Mouse (Mus musculus) spleen, adult 2 months (tissue): ENCODE results near the gene Phactr3. TPM values are rescaled to one million over a fixed set of nuclear protein-coding genes. Genes with fewer than 3 reads are reported as not detected.

Source experiments
- DNase-seq, 2 experiments: peaks; one replicate each; pipeline versions ENCODE4 v3.0.0 to v3.0.0-alpha.2; 2012 to 2021; ENCODE audit warnings: low spot score in 2 of 2, low read depth in 1 of 2
- H3K27ac ChIP-seq: fragments of 200-500 bp; 2 replicates; pipeline ENCODE4 v1.5.1; 2012; ENCODE audit warnings: low read length, inconsistent platforms; ENCODE audit not compliant: insufficient read depth
- H3K27me3 ChIP-seq: fragments of 200-500 bp; 2 replicates; pipeline ENCODE4 v1.6.1; 2012; ENCODE audit warnings: mild to moderate bottlenecking, moderate library complexity, low read length, inconsistent platforms; ENCODE audit not compliant: control insufficient read depth, insufficient read depth
- H3K36me3 ChIP-seq: fragments of 200-500 bp; 2 replicates; pipeline ENCODE4 v1.6.1; 2012; ENCODE audit warnings: mild to moderate bottlenecking, low read length, inconsistent platforms; ENCODE audit not compliant: control insufficient read depth, insufficient read depth
- H3K4me1 ChIP-seq: fragments of 200-500 bp; 2 replicates; pipeline ENCODE4 v1.6.1; 2011; ENCODE audit warnings: inconsistent platforms; ENCODE audit not compliant: control insufficient read depth, insufficient read depth, insufficient read length
- H3K4me3 ChIP-seq: fragments of 200-500 bp; 2 replicates; pipeline ENCODE4 v1.5.1; 2011; ENCODE audit warnings: mild to moderate bottlenecking, inconsistent platforms; ENCODE audit not compliant: insufficient read depth, insufficient read length; ENCODE audit errors: extremely low read depth
- CTCF ChIP-seq: fragments of 200-500 bp; IDR thresholded peaks from 2 replicates; pipeline ENCODE4 v1.5.1; 2011; ENCODE audit warnings: mild to moderate bottlenecking, inconsistent platforms; ENCODE audit not compliant: insufficient read depth, insufficient read length, insufficient replicate concordance; ENCODE audit errors: extremely low read depth
- POLR2A ChIP-seq: fragments of 200-500 bp; IDR thresholded peaks from 2 replicates; pipeline ENCODE4 v1.6.1; 2011; ENCODE audit warnings: low read depth, low read length, inconsistent platforms
- WGBS: fragments of 180-500 bp; shearing (Covaris S2); methylation state at CpG from one replicate; pipeline ENCODE4 v1.1.7; 2018; 5-methylcytosine and 5-hydroxymethylcytosine counted together
- polyA plus RNA-seq: library from polyadenylated mRNA; depleted of rRNA; stranded (reverse); fragments of >200 nt; gene quantifications from 2 replicates; pipeline ENCODE4 v1.2.3, GENCODE M21; 2012

Gene Phactr3
- polyA plus RNA-seq, 1 experiment: 0.54 TPM

- no peak overlapping the region for H3K4me3 ChIP-seq
- DNase-seq: no peak
- no peaks in the 10 kb centered on the region for H3K27me3 ChIP-seq
- H3K27ac ChIP-seq: no peak overlapping the region
- 84% methylated on average over 3 of the region's 3 CpGs for WGBS
- H3K4me1 ChIP-seq: no peaks in the 10 kb centered on the region
- TF ChIP-seq POLR2A (no peak), CTCF (no peak)
- no peaks in the 10 kb centered on the region for H3K36me3 ChIP-seq
These were observed 205.6 kb downstream of the Phactr3 start for GRCm38 (mm10) chr2:178324410-178324809.

DNA sequence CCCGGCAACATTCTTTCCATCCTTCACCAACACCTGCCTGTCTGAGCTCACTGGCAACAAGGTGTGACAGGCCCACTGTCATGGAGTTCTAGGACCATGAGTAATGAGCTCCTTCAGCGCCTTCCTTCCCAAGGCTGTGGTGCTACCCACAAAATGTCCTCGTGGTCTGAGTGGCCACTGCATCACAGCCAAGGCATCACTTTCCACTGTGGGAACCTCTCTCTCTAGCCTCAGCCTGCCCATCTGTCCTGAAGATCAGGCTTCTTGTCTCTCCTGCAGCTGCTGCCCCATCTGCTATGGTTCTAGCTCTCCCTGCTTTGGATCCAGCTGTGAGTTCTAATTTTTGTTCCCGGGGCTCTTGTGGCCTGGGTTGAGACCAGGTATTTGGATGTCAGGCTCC is 206.0 kb downstream of the Phactr3 start:
- no peaks in the 10 kb centered on the region for H3K36me3 ChIP-seq
- no peaks in the 10 kb centered on the region for H3K4me1 ChIP-seq
- no peaks in the 10 kb centered on the region for H3K27me3 ChIP-seq
- H3K4me3 ChIP-seq: no peak overlapping the region
- no peak overlapping the region for H3K27ac ChIP-seq
- 79% methylated on average over 4 of the region's 4 CpGs for WGBS
- no peak for DNase-seq
- TF ChIP-seq POLR2A (no peak), CTCF (no peak)

- Histone ChIP-seq H3K27me3 (no peaks in the 10 kb centered on the region), H3K4me1 (no peaks in the 10 kb centered on the region), H3K4me3 (no peak overlapping the region), H3K36me3 (no peaks in the 10 kb centered on the region), H3K27ac (no peak overlapping the region)
- TF ChIP-seq POLR2A (no peak), CTCF (no peak)
- 90% methylated on average over 10 of the region's 10 CpGs for WGBS
- DNase-seq: no peak
These were observed 207.3 kb downstream of the Phactr3 start for GRCm38 (mm10) chr2:178326067-178326466.

GRCm38 (mm10) chr2:178326750-178327465 is 208.1 kb downstream of the Phactr3 start:
- no peak for DNase-seq
- TF ChIP-seq CTCF (no peak), POLR2A (no peak)

GRCm38 (mm10) chr2:178327466-178328040 is 208.8 kb downstream of the Phactr3 start:
- no peak for DNase-seq
- no peak for TF ChIP-seq POLR2A
- no peak for TF ChIP-seq CTCF
- Histone ChIP-seq H3K4me1 (no peaks in the 10 kb centered on the region), H3K27me3 (no peaks in the 10 kb centered on the region), H3K36me3 (no peaks in the 10 kb centered on the region), H3K4me3 (no peak overlapping the region), H3K27ac (no peak overlapping the region)
- 17% methylated on average over 12 of the region's 12 CpGs for WGBS

More at GRCm38 (mm10) chr2:178326750-178327465, 208.1 kb downstream of the Phactr3 start:
- H3K4me1 ChIP-seq: no peaks in the 10 kb centered on the region
- H3K27me3 ChIP-seq: no peaks in the 10 kb centered on the region
- no peaks in the 10 kb centered on the region for H3K36me3 ChIP-seq
- no peak overlapping the region for H3K27ac ChIP-seq
- H3K4me3 ChIP-seq: no peak overlapping the region
- WGBS: 21% methylated on average over 5 of the region's 5 CpGs

DNA sequence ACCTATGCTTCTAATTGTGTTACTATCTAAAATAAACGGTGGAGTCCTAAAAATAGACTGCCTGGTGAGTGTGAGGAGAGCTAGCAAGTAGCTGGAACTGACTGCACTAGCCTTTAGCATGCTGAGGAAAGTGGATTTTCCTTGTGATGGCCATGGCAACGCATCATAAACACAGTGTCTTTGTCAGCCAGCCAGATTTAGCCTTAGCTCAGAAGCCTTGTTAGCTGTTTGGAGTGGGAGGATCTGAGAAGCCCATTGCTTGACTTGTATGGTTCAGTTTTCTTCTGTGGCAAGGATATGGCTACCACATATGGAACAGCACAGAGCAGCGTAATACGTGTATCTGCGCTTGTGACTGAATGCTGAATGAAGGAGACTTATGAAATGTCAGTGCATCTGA is 210.8 kb downstream of the Phactr3 start:
- TF ChIP-seq POLR2A (no peak), CTCF (no peak)
- 79% methylated on average over 5 of the region's 5 CpGs for WGBS
- no peak for DNase-seq
- Histone ChIP-seq H3K36me3 (no peaks in the 10 kb centered on the region), H3K27ac (no peak overlapping the region), H3K4me1 (no peaks in the 10 kb centered on the region), H3K27me3 (no peaks in the 10 kb centered on the region), H3K4me3 (no peak overlapping the region)

DNA sequence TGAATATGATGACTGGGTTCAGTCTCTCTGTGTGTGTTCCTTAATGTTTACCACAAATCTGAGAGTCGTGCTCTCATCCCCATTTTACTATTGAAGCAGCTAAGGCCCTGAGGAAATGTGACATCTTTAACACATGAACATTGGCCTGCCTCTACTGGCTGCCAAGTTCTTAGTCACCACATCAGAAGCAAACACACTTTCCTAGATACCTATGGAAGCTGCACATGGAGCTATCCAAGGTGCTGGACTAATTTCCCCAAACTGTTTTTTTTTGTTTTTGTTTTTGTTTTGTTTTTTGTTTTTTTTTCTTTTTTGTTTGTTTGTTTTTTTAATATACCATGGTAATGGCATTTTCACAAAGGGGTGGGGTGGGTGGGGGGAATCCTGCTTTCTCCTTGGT is 211.2 kb downstream of the Phactr3 start:
- no peak for TF ChIP-seq POLR2A
- TF ChIP-seq CTCF: no peak
- Histone ChIP-seq H3K4me3 (no peak overlapping the region), H3K36me3 (no peaks in the 10 kb centered on the region), H3K27me3 (no peaks in the 10 kb centered on the region), H3K27ac (no peak overlapping the region), H3K4me1 (no peaks in the 10 kb centered on the region)
- DNase-seq: no peak
- 55% methylated on average over 1 of the region's 1 CpGs for WGBS
